Mouse (Mus musculus): ENCODE results near the gene Vmn2r113.
"Not testable (repeated sequence)": the region's sequence is repeated elsewhere in the genome, so short reads cannot be mapped to it uniquely, and the experiment has no call there.

Gene Vmn2r113

GRCm38 (mm10) chr17:22942684-22943083 lies at the start of gene Vmn2r113:
Vmn2r113 (plus strand) TSS chr17:22942984.
- DNase-seq (ENCODE audit: low spot score in 2 of 2) = not testable (repeated sequence)
